Mouse (Mus musculus) effector memory CD4-positive, alpha-beta T cell, adult 5 months (primary cell): ENCODE results near the gene Wdr34. TPM values are rescaled to one million over a fixed set of nuclear protein-coding genes. Genes with fewer than 3 reads are reported as not detected.

Experiments
- polyA plus RNA-seq: library from polyadenylated mRNA; unstranded; fragments of 100-300 nt; shearing (Covaris generic); gene quantifications from one replicate; pipeline ENCODE4 v1.2.1, GENCODE M21; 2017

Gene Wdr34
- polyA plus RNA-seq = 2.3 TPM

GRCm38 (mm10) chr2:30048699-30049388 is at the start of gene Wdr34:
Gene Wdr34 (minus strand): TSS chr2:30048881.

GRCm38 (mm10) chr2:30093471-30094207 is 45.0 kb upstream of the Wdr34 start, which contains the start of gene Zdhhc12:
Gene Zdhhc12 (minus strand): TSS chr2:30093648.

GRCm38 (mm10) chr2:30077502-30078348 is 29.0 kb upstream of the Wdr34 start, which contains the start of gene Pkn3:
Gene Pkn3 (plus strand): TSS chr2:30077684.

GRCm38 (mm10) chr2:30057223-30057904 is 8.7 kb upstream of the Wdr34 start, which contains the start of gene Set:
Gene Set (plus strand): TSS chr2:30057378.

Other genes with a start within 250 kb of the Wdr34 start
- 5.4 TPM for gene Slc27a4, start 246.2 kb downstream of the Wdr34 start, polyA plus RNA-seq
- gene Urm1, start 228.8 kb downstream of the Wdr34 start, polyA plus RNA-seq = 20.0 TPM
- 0.86 TPM for gene Cercam, start 179.7 kb downstream of the Wdr34 start, polyA plus RNA-seq
- 71.8 TPM for gene Odf2, start 159.7 kb downstream of the Wdr34 start, polyA plus RNA-seq
- 46.3 TPM for gene Gle1, start 113.5 kb downstream of the Wdr34 start, polyA plus RNA-seq
- gene Sptan1, start 83.3 kb downstream of the Wdr34 start, polyA plus RNA-seq = 87.5 TPM
- gene Set, start 8.5 kb upstream of the Wdr34 start, polyA plus RNA-seq = 282 TPM
- 1.7 TPM for gene Pkn3, start 28.8 kb upstream of the Wdr34 start, polyA plus RNA-seq
- gene Zdhhc12, start 44.8 kb upstream of the Wdr34 start, polyA plus RNA-seq = 8.1 TPM
- 34.9 TPM for gene Zer1, start 75.7 kb upstream of the Wdr34 start, polyA plus RNA-seq
- 5.0 TPM for gene Tbc1d13, start 84.9 kb upstream of the Wdr34 start, polyA plus RNA-seq
- 19.4 TPM for gene Endog, start 122.6 kb upstream of the Wdr34 start, polyA plus RNA-seq
- 25.6 TPM for gene Spout1, start 129.6 kb upstream of the Wdr34 start, polyA plus RNA-seq
- gene Kyat1, start 157.0 kb upstream of the Wdr34 start, polyA plus RNA-seq = 5.6 TPM
- gene Lrrc8a, start 188.8 kb upstream of the Wdr34 start, polyA plus RNA-seq = 4.2 TPM
- 0.92 TPM for gene Gm28035, start 191.7 kb upstream of the Wdr34 start, polyA plus RNA-seq
- 1.6 TPM for gene Phyhd1, start 217.3 kb upstream of the Wdr34 start, polyA plus RNA-seq
- gene Gm28038, start 232.2 kb upstream of the Wdr34 start, polyA plus RNA-seq = not detected
- gene Dolk, start 237.5 kb upstream of the Wdr34 start, polyA plus RNA-seq = 9.0 TPM
- 20.7 TPM for gene Nup188, start 237.5 kb upstream of the Wdr34 start, polyA plus RNA-seq